Mouse (Mus musculus) urinary bladder, postnatal 25 days (tissue): ENCODE measurements around the gene Sh2d3c.
A peak's percentile ranks its signal among the peaks of the same experiment; 100 is the strongest.

Experiments
- DNase-seq: peaks from one replicate; pipeline ENCODE4 v3.0.0; 2022; ENCODE audit warnings: low spot score

Sh2d3c gene

DNA sequence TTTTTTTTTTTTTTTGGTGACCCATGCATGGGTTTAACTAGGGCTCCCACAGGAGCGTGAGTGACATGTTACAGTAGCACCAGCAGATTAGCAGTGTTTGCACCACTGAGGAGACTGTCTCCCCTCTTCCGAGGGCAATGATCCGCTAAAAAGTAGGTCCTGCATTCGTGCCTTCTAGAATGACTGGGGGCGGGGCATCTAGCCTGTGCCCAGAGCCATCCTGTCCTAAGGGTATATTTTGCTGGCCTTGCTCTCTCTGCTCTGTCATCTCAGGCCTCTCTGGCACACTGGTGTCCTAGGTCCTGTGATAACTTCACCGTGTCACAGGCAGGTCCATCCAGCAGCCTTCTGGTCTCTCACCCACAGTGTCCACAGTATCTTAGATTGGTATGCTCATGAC is 21.2 kb upstream of the Sh2d3c start:
- no peak for DNase-seq

- DNase-seq: no peak
Observed at GRCm38 (mm10) chr2:32700966-32701743, 19.7 kb upstream of the Sh2d3c start.

DNA sequence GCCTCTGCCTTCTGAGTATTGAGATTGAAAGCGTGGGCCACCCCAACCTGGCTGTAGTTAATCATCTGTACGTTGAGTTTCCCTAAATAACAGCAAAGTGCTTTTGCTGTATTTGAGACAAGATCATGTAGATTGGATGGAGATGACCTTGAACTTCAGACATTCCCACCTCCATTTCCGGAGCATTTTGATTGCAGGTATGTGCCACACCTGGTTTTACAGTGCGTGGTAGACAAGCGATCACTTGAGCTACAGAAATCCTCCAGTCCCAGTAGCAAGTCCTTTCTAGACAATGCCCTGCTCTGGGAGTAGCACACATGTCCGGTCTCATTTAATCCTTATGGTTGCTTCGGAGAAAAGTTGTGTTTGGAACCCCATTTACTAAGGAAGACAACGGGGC is 17.8 kb upstream of the Sh2d3c start:
- no peak for DNase-seq

DNA sequence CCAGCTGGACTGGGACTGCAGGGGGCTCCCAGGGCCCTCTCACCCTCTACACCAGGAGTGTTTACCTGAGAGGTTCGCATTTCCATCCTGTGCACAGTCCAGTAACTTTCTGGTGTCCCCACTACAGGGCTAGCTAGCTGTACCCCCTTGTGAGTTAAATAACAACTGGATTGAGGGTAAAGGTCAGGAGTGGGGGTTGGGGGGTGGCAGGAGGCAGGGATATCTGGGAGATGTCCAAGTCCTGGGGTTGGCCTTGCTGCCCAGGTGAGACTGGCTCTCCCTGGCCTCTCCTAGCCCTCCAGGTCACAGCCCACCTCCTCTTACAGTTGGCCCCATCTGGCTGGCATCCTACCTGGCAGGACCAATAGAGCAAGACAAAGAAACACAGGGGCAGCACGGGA is 16.8 kb upstream of the Sh2d3c start, which contains the start of gene Fpgs:
Fpgs (minus strand) TSS at position 125 of the 401 bp plus-strand sequence.
- DNase-seq: no peak

DNA sequence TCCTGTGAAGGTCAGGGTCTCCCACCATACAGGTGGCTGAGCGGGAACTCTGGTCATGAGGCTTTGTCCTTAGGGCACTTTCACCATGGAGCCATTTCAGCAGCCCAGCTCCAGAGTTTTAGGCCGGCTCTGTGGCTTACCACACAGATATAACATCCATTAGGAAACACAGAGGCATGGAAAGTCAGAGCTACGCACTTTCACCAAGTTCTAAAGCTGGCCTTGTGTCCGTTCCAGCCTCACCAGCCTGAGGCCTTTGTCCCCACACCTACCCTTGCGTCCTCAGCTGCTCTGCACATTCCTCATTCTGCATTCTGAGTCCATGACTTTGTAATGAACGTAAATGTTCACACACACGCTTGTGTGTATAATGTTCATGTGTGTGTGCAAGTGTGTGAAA is 15.8 kb upstream of the Sh2d3c start:
- no peak for DNase-seq

DNA sequence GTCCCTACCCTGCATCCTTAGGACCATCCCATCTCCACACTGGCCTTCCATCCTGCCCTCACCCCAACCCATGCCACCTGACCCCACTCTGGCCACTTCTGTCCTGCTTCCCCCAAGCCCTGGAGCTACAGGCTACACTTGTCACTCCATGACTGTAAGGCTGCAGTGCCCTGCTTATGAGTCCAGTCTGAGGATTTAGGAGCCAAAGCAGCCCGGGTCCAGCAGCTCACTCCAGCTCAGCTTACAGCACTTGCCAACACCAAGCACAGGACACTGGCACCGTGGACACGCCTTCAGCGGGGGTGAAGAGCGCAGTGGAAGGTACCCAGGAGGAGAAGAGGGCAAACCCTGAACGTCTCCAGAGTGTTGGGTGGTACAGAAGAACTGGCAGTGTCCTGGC is 13.9 kb upstream of the Sh2d3c start:
- no peak for DNase-seq

GRCm38 (mm10) chr2:32708643-32709042 is 12.2 kb upstream of the Sh2d3c start:
- peak; percentile 68 for DNase-seq

GRCm38 (mm10) chr2:32709521-32710137 is 11.2 kb upstream of the Sh2d3c start:
- DNase-seq: no peak

DNA sequence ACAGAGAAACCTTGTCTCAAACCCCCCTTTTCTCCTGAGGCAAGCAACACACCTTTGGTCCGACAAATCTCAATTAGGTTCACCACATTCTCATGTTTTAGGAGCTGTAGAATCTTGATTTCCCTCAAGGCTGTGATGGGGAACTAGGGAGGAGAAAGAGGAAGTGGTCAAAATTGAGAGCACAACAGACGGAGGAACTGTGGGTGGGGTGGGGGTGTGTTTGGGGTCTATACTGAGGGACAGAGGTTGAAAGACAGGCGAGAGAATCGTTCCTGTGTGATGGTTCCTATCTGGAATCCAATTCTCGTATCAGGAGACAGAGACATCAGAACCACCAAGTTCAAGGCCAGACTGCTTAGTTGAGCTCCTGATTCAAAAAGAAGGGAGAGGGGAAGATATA is 10.4 kb upstream of the Sh2d3c start:
- no peak for DNase-seq

GRCm38 (mm10) chr2:32711301-32712056 is 9.4 kb upstream of the Sh2d3c start:
- no peak for DNase-seq

- peak; percentile 62 for DNase-seq
Observed at GRCm38 (mm10) chr2:32712108-32712551, 8.7 kb upstream of the Sh2d3c start.

- peak; percentile 95 for DNase-seq
Observed at GRCm38 (mm10) chr2:32712586-32712933, 8.3 kb upstream of the Sh2d3c start.

- peak; percentile 92 for DNase-seq
Observed at GRCm38 (mm10) chr2:32712934-32713817, 7.7 kb upstream of the Sh2d3c start, which contains the start of gene Cdk9. Gene Cdk9 (minus strand): TSS chr2:32713076.

DNA sequence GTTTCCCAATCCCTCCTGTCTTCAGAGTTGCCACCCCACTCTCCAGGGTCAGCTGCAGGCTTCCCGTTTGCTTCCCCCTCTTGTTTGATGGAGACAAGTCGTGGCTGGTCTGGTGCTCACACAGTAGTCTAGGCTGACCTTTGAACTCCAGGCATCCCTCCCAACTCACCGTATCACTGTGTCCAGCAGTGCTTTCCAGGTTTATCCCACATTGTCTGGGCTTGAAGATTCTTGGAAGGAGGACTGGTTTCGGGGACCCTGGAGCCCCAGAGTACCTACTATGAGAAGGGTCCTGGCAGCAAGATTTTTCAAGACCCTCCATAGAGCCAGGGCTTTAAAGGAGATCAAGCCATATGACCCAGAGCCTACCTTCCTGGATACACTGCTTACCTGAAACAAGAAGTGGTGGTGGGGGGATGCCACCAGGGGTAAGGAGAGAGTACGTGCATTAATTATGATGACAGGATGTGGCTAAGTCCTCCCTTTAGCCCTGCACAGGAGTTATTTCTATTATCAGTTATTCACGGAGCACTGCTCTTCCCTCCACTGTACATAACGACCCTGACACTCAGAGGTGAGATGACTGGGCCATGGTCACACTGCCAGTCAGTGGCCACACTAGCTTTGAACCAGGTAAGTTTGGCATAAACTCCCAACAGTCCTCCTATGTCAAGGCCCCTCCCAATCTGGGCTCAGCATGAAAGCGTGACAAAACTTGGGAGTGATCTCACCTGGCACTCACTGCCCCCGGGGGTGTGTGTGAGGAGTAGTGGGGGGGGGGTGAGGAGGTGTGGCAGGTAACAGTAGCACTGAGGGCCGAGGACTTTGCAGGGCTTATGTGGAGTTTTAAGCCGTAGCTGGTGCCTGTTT is 6.5 kb upstream of the Sh2d3c start:
- DNase-seq: no peak

DNA sequence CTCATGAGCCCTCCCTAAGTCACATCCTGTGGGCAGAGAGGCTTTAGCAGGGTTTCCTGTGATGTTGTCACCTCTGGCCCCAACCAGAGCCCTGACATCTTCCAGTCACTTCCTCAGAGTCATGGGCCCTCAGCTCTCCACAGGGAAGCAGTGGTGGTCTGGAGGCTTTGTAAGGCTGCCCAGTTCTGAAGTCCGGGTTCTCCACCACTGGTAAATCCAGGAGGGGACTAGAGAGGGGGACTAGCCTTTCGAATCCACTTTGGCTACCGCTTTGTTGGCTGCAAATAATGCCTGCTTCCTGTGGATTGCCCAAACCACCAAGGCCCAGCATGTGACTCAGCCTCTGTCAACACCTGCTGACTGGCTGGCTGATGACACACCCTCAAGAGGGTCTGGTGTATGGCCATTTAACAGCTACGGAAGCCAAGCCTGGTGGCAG is 5.8 kb upstream of the Sh2d3c start:
- no peak for DNase-seq

DNA sequence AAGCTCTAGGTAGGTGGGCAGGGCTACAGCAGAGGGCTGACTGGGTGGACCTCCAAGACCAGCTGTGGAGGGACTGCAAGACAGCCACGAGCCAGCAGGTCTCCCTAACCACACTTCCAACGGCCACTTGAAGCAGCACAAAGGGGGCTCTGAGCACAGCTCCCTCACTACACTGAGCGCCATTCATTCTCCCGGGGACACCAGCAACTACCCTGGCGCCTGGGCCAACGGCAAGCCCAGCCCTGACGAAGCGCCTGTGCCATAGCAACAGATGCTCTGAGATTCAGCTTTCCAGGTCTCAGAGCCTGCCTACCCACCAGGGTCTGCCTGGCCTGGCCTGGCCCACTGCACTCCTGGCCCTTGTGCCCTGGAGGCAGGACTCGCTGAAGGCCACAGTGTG is 2.1 kb upstream of the Sh2d3c start:
- DNase-seq: no peak

GRCm38 (mm10) chr2:32720053-32720452 is 802 bp upstream of the Sh2d3c start:
- no peak for DNase-seq

DNA sequence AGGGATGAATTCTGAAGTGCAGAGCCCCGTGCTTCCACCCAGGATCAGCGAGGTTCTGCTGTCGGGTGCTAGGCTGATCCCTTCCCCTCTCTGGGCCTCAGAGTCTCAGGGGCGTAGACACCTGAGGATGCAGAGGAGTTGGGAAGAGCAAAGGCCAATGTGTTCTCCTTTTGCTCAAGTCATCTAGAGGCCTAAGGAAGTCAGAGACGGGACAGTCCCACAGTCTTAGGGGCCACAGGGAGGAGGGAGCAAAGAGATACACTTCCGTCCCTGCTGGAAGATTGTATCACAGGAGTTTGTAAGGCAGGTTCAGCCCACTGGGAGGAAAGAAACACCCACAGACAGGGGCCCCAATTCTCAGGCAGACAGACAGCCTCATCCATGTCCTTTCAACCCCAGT is 1.2 kb downstream of the Sh2d3c start:
- DNase-seq: no peak

- no peak for DNase-seq
Observed at GRCm38 (mm10) chr2:32722581-32722980, 1.7 kb downstream of the Sh2d3c start.

DNA sequence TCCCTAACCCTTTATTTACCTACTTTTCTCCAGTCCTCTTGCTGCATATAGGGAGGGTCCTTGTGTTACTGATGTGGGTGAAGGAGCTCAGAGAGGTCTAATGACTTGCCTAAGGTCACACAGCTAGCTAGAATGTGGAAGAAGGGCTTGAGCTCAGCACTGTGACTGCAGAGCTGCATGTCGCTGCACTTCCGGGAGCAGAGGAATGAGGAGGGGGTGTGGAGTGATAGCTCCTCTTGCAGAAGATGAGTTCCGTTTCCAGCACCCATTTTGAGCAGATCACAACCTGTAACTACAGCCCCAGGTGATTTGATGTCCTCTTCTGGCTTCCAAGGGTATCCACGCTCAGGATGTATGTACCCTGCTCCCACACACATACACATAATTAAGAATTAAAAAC is 3.3 kb downstream of the Sh2d3c start:
- no peak for DNase-seq
